ENCODE assay signal across 8 mouse cellular contexts in genomic region chrX:96456201-96456963, GRCm38 (mm10). TPM values are rescaled to one million over a fixed set of nuclear protein-coding genes. Genes with fewer than 3 reads are reported as not detected.
A peak's percentile ranks its signal among the peaks of the same experiment; 100 is the strongest.
DNase-seq lines count a peak whose midpoint lies in the region; ATAC-seq and TF ChIP-seq lines count a peak whose summit lies in the region.

Gene Hsf3, minus strand, starts transcription at chrX:96456294.

- 17% methylated on average over 9 of the region's 9 CpGs for WGBS in heart, embryonic 16.5 days
- WGBS in kidney, postnatal 0 days: 25% methylated on average over 9 of the region's 9 CpGs

- H3K4me2 ChIP-seq in heart, embryonic 16.5 days (ENCODE audit: low read depth, low read length): peak within 1 kb of the TSS; percentile 36
- peak within 1 kb of the TSS; percentile 48 for H3K4me2 ChIP-seq in kidney, postnatal 0 days (ENCODE audit: low read length)

- H3K9me3 ChIP-seq in heart, embryonic 16.5 days (replicated peaks; ENCODE audit: control insufficient read depth, low read length): no peaks in the 10 kb centered on the region
- H3K9me3 ChIP-seq in kidney, postnatal 0 days (replicated peaks; ENCODE audit: low read length): no peaks in the 10 kb centered on the region

- no peaks in the 10 kb centered on the region for H3K27me3 ChIP-seq in heart, embryonic 16.5 days (ENCODE audit: control insufficient read depth, insufficient read depth, low read length)
- H3K27me3 ChIP-seq in kidney, postnatal 0 days (ENCODE audit: insufficient read depth, low read length): no peaks in the 10 kb centered on the region

- H3K36me3 ChIP-seq in heart, embryonic 16.5 days (ENCODE audit: control insufficient read depth, insufficient read depth): no peaks in the 10 kb centered on the region
- H3K36me3 ChIP-seq in kidney, postnatal 0 days (ENCODE audit: insufficient read depth, low read length): no peaks in the 10 kb centered on the region

- DNase-seq in 3T3-L1 (ENCODE audit: low read depth, low spot score): peak; percentile 62
- DNase-seq in embryo, embryonic 10.5 days (ENCODE audit: low spot score): peak; percentile 69
- DNase-seq in kidney, postnatal 0 days (ENCODE audit: low spot score): peak; percentile 74
- DNase-seq in lung, postnatal 36 days: peak; percentile 30
- DNase-seq in testis, postnatal 14 days (ENCODE audit: low spot score): peak; percentile 4
- no peak for DNase-seq in cerebellum, postnatal 36 days
- DNase-seq in c-Kit-positive CD71-positive TER-119-positive erythroid progenitor cells, embryonic 14.5 days (ENCODE audit: low spot score): no peak

- no peak for TF ChIP-seq CTCF in kidney, postnatal 0 days (IDR thresholded peaks at IDR 0.05; ENCODE audit: low read depth)

- H3K4me3 ChIP-seq in heart, embryonic 16.5 days (ENCODE audit: low read length): peak within 1 kb of the TSS; percentile 47
- H3K4me3 ChIP-seq in kidney, postnatal 0 days (replicated peaks; ENCODE audit: low read depth, low read length): peak within 1 kb of the TSS; percentile 42

- no peaks in the 10 kb centered on the region for H3K4me1 ChIP-seq in heart, embryonic 16.5 days (ENCODE audit: control insufficient read depth, insufficient read depth, low read length)
- H3K4me1 ChIP-seq in kidney, postnatal 0 days (replicated peaks; ENCODE audit: insufficient read depth, low read length): no peaks in the 10 kb centered on the region

- H3K27ac ChIP-seq in heart, embryonic 16.5 days (ENCODE audit: low read length): no peak within 1 kb of the TSS
- peak within 1 kb of the TSS; percentile 36; the same call in 1 of the 2 replicates for H3K27ac ChIP-seq in kidney, postnatal 0 days

- no peak; the same call in 1 of the 2 replicates for ATAC-seq in heart, embryonic 16.5 days (replicated peaks; ENCODE audit: extremely low read depth, insufficient read depth, low FRiP score)
- ATAC-seq in kidney, postnatal 0 days (replicated peaks; ENCODE audit: low FRiP score, low read depth): peak; percentile 81; the same call in 1 of the 2 replicates

- H3K9ac ChIP-seq in heart, embryonic 16.5 days (ENCODE audit: low read length): peak within 1 kb of the TSS; percentile 34
- H3K9ac ChIP-seq in kidney, postnatal 0 days (ENCODE audit: low read depth, low read length): peak within 1 kb of the TSS; percentile 42; the same call in 1 of the 2 replicates

RNA-seq across cellular contexts. Expression of gene Hsf3, which starts in this region (rescaled TPM):
- 0.17 TPM in 1 of 2 replicates, not detected in the other for polyA plus RNA-seq in heart, embryonic 16.5 days (2015; fragmentation: Nextera tagmentation; extraction: Ambion mirVana)
- polyA plus RNA-seq in kidney, postnatal 0 days (2015; fragmentation: Nextera tagmentation; extraction: Ambion mirVana): 0.17 and 0.29 TPM in 2 replicates

Comparison
In these comparisons a context has a peak if more than half of its experiments do, and no peak if none do; other contexts are left out.
1. Peak in DNase-seq, ATAC-seq, H3K4me3 ChIP-seq, H3K27ac ChIP-seq, H3K9ac ChIP-seq and H3K4me2 ChIP-seq in kidney, postnatal 0 days; RNA of the gene not detected or under 1 TPM.
2. DNase-seq: peak in 3T3-L1 (single experiment), embryo, embryonic 10.5 days (single experiment), lung, postnatal 36 days (single experiment) and testis, postnatal 14 days (single experiment); none in cerebellum, postnatal 36 days (0 of 2) and c-Kit-positive CD71-positive TER-119-positive erythroid progenitor cells, embryonic 14.5 days (single experiment).